Mouse (Mus musculus): ENCODE results near the gene Man2a1. TPM values are rescaled to one million over a fixed set of nuclear protein-coding genes. Genes with fewer than 3 reads are reported as not detected.

Man2a1 gene
- polyA plus RNA-seq, 1 experiment from 2014 or later, result 6.8 TPM

Other genes starting within 250 kb of the Man2a1 start
- not detected in 2 replicates for gene 4930583I09Rik, start 235.3 kb downstream of the Man2a1 start, polyA plus RNA-seq (2016; fragmentation: Nextera tagmentation; extraction: Ambion mirVana)

Measured in midbrain, embryonic 12.5 days (tissue).